Mouse (Mus musculus) mature B cell (primary cell): ENCODE measurements around the gene Mrps35.

Source experiments
- in situ Hi-C: fragments of 300-500 bp; cut with MboI; formaldehyde crosslinking; loops from 2 replicates; pipeline ENCODE4 v1.14.3; 2019

Mrps35 gene

DNA sequence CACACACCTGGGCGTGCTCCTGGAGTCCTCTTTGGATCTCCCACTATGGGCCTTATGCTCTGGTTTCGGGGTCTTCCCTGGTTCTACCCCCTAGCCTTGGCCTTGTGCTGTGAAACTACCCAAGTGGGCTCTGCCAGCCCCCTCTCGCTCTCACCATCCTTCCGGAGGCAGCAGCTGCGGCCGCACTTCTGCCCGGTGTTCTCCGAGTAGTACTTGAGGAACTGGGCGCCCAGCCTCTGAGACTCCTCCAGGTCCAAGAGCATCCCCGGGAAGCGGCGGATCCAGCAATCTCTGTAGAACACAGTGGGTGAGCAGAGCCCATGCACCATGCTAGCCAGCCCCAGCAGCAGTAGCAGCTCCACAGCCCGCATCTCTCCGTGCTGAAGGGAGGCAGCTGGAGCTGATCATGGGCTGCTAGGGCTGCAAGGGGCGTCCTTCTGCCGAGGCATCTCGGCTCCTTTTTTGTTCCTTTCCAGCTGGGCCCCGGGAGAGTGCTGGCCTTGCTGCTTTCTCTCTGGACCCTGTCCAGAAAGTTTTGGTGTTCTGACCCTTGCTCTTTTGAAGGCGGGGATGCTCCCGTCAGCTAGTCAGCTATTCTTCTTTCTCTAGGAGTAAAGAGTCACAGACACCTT, 44.1 kb downstream of the Mrps35 start, which contains the start of gene Mansc4:
TSS of gene Mansc4 (minus strand) at position 439 of the 632 bp plus-strand sequence.
- in situ Hi-C loops: loop anchor here (5.0 kb wide), 1 partner anchor 34 kb away; no protein-coding TSS in a partner anchor

DNA sequence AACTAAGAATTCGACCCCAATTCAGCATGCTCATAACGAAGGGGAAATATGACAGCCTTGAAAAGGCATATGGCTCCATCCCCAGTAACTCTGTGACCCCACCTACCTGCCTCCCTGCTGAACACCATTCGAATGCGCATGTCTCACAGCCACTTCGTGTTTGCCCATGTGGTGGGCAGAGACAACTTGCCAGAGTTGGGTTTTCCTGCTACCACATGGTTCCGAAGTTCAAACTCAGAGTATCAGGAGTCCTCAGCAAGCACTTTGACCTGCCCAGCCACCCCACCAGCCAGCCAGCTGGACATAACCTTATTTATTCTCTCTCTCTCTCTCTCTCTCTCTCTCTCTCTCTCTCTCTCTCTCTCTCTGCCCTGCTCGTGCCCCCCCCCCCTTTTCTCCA, 45.2 kb downstream of the Mrps35 start:
- in situ Hi-C loops: loop anchor here (5.0 kb wide), 1 partner anchor 35 kb away; no protein-coding TSS in a partner anchor

DNA sequence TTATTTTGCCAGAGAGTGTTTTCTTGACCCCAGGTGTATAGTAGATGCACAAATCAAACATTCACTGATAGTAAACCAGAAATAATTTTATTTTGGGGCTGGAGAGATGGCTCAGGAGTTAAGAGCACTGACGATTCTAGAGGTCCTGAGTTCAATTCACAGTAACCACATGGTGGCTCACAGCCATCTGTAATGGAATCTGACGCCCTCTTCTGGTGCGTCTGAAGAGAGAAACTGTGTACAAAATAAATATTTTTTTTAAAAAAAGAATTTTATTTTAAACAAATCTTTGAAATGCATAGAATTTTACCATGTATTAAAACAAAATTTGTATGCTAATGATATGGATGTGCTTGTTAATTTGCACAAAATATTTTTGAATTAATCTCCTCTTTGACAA, 46.0 kb downstream of the Mrps35 start:
- in situ Hi-C loops: loop anchor here (5.0 kb wide), 1 partner anchor 36 kb away; no protein-coding TSS in a partner anchor

DNA sequence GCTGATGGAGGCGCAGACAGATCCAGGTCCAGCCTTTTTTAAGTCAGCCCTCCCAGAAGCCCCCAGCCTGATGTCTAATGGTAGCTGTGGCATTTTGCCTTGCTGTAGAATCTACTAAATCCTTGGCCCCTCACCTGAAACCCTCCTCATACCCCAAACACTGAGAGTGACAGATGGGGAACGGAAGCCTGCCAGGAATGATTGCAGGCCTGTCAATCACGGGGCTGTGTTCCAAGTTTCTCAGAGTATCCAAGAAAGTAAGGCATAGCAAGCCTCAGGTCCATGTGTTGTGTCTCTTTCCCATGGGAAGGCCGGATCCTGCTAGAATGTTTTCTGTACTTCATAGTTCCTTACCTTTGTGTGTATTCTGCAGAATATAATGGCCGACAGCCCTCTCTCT, 47.6 kb downstream of the Mrps35 start:
- in situ Hi-C loops: no loop called here

DNA sequence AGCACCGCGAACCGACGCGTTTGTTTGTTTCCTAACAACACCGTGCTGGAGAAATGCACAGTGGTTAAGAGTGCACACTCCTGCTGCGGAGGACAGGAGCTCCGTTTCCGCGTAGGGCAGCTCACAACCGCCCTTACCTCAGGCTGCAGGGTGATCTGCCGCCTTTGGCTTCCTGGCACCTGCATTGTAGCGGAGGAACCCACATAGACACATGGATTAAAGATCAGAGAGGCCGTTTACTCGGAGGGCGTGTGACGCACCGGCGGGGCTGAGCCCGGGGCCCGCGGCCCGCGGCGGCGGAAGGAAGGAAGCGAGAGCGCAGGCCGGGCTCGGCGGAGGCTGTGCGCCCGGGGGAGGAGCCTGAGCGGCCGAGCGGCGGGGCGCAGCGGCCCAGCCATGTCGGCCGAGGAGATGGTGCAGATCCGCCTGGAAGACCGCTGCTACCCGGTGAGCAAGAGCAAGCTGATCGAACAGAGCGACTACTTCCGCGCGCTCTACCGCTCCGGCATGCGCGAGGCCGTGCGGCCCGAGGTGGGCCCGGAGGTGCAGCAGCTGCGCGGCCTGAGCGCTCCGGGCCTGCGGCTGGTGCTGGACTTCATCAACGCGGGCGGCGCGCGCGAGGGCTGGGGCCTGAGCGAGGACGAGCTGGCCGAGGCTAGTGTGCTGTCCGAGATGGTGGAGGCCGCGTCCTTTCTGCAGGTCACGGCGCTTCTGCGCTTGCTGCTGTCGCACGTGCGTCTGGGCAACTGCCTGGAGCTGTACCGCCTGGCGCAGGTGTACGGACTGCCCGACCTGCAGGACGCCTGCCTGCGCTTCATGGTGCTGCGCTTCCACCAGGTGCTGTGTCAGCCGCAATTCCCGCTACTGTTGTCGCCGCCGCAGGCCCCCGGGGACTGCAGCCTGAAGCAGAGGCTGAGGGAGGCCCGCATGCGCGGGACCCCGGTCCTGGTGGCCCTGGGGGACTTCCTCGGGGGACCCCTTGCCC, 48.9 kb downstream of the Mrps35 start, which contains the start of gene Klhl42:
TSS of gene Klhl42 (plus strand) at position 244 of the 985 bp plus-strand sequence.
- in situ Hi-C loops: no loop called here

DNA sequence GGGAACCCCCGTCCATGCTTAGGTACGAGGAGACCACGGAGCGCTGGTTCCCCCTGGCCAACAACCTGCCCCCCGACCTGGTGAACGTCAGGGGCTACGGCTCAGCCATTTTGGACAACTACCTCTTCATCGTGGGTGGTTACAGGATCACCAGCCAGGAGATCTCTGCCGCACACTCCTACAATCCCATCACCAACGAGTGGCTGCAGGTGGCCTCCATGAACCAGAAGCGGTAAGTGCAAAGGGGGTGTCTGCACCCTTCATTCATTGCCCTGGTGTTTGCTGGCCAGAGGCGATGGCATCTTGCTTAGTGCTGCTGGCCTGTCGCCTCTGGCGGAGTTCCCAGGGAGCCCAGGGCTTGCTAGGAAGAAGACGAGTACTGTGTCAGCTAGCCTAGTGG, 49.6 kb downstream of the Mrps35 start:
- in situ Hi-C loops: no loop called here

DNA sequence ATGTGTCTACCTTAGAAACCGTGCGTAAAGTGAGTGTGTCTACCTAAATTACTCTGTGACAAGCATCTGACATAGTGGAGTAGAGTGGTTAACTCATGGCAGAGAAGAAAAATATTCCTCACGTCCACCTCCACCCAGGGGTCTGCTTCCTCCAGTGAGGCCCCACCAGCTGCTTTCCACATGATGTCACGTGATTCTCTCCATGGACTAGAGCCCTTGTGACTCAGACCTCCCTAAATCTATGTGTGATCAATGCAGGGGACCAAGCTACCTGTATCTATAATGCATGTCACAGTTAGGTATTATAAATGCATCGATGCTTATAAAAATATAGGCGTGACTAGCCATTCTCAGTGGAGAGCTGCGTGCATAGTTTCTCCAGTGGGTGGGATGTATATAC, 52.2 kb downstream of the Mrps35 start:
- in situ Hi-C loops: no loop called here

DNA sequence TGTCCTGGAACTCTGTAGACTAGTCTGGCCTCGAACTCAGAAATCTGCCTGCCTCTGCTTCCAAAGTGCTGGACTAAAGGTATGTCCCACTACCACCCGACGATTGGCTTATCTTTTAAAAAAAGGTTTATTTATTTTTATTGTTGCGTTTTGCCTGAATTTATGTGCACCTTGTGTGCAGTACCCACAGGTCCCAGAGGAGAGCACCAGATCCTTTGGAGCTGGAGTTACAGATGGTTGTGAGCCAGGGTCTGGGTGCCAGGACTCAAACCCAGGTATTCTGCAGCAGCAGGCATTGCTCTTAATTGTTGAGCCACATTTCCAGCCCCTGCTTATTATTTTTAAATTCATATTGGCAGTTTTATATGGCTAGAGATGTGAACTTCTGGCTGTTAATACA, 53.5 kb downstream of the Mrps35 start:
- in situ Hi-C loops: no loop called here

DNA sequence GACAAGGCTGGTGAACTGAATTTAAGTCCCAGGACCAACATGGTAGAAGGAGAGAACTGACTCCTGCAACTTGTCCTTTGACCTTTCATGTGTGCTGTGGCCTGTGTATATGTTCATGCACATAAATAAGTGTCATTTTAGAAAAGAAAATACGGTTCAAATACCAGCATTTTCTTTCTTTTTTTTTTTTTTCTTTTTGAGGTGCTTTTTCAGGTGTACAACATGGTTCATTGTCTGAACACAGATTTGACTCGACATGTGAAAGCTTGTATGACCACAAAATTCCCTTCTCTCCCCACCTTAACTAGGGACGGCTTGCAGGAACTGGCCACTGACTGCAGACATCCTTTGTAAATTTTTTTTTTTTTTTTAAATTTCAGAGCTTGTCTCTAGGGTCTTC, 54.4 kb downstream of the Mrps35 start:
- in situ Hi-C loops: no loop called here

DNA sequence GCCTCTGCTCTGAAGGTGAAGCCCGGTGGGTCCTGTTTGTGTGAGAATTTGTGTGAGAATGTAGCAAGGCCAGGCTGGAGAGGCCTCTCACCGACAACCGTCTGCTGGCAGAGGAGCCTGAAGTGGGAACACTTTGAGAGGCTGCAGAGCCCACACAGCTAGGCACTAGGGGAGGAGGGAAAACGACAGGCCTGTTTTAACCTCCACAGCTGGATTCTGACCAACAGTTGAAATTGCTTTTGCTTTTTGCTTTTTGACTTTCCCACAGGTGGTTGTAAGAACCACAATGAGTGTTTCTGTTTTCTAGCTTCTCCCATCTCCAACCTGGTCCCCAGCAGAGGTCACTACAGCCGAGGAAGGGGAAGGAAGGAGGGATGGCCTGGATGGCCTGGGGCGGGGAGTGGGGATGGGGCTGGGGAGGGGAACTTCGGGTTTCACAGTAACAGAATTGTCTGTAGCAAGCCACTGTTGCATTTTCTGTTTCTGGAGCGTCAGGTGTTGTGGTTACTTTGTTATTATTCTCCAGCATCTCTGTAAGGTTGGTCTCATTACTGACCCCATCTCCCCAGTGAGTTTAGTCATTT, 54.9 kb downstream of the Mrps35 start:
- in situ Hi-C loops: no loop called here

DNA sequence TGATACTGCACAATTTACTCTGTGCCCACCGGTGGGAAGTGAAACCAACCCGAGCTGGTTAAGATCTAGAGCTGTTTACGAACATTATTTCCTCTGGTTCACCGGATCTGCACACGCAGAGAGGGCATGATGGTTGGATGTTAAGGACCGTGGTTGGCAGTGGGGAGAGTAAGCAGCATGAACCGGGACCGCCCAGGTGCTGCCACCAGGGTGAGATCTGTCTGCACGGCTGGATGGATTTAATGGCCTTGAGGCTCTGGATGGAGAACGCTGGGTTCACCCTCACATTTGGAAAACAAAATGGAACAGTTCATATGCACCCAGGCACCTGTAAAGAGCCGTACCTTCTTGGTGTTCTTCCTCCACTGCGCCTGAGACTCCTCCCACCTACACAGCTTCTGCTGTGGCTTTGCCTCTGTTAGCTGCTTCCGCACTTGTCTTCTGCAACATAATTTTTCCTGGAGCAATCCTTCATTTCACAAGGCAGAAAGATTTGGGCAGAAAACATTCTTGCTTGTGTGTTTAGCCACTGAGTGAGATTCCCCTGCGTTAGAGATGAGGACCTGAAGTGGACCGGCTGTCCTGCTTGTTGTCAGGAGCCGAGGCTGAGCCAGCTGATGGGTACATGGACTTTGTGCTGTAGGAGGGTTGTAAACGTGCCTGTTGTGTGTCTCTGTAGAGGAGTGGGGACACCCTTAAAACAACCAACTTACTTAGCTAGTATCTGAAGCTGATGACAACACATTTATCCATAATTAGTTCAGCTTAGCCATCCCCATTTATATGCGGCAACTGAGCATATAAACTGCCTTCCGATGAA, 57.1 kb downstream of the Mrps35 start:
- in situ Hi-C loops: no loop called here

DNA sequence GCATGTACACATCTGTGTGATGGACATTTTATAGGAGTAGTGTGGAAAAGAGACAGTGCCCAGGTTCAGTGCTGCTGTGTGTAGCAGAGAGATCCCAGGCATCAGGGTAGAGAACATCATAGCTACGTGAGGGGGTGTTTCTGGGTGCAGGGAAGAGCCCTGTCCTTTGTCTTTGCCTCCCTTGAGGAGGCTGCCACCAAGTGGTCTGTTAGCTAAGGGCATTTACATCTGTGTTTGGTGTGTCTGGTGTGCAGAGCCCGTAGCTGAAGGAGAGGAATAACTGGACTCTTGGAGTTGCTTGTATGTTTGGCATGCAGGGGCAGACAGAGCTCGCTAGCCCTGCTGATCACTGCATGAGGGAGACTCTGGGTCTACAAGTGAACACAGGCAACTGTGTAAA, 59.7 kb downstream of the Mrps35 start:
- in situ Hi-C loops: no loop called here

DNA sequence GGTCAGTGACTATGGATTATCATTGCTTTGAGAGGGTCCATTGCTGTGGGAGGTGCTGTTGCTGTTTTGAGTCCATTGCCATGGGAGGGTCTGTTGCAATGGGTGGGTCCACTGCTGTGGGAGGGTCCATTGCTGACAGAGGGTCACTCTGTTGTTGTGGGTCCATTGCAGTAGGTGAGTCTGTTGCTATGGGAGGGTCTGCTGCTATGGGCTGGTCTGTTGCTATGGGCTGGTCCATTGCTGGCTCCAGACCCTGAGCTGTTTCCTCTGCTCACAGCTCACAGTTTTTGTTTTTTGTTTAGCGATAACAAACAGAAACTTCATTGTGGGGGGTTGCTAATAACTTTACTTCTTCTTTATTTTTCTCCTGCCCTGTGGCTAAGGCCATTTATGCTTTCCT, 63.0 kb downstream of the Mrps35 start:
- in situ Hi-C loops: no loop called here

DNA sequence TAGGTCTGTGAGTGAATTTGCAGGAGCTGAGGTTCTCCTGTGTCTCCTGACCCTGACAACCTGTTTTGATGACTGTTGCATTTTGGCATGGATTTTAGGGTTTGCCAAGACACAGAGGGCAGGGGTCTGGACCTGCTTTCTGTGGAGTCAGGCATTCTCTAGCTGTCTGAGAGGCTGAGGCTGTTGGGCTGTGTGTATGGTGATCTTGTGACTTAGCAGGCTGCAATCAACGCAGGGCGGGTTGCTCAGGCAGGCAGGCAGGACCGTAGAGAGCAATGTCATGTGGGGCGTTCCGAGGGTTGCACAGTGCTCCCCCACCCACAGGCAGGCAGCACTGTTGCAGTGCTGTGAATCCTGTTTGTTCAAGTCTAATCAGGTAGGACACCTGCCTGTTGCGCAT, 64.2 kb downstream of the Mrps35 start:
- in situ Hi-C loops: no loop called here

DNA sequence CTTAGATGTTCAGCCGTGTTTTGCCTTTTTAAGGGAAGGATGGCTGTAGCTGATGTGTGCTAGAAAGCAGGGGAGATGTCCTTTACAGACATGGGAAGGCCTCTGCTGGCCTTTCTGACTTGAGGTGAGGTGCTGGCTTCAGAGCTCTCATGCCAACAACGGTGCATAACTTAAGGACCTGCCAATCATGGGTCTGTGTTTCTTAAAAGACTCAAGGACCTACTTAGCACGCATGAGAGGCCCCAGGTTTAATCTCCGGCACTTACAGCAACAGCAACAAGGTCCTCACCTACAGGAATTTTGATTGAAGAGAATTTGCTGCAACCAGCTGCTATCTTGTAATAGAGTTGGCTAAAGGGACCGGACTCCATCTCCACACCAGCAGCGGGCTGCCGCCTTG, 66.7 kb downstream of the Mrps35 start:
- in situ Hi-C loops: no loop called here

DNA sequence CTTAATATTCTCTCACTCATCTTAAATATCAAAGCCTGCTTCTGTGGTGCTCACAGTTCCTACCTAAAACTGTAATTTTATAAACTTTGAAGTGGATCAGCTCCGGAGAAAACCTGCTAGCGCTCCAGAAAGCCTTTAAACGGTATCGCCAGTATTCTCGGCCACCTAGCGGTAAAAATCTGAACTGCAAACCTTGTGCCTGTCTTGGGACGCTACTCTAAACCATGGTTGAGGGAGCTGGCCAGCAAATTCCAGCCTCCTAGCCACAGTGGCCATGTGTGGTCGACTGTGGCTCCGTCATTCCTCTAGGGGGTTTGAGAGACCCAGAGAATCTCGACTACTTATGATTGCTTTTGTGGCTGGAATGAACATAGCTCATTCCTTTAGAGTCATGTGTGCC, 74.0 kb downstream of the Mrps35 start:
- in situ Hi-C loops: loop anchor here (10.0 kb wide), 1 partner anchor 112 kb away; no protein-coding TSS in a partner anchor

DNA sequence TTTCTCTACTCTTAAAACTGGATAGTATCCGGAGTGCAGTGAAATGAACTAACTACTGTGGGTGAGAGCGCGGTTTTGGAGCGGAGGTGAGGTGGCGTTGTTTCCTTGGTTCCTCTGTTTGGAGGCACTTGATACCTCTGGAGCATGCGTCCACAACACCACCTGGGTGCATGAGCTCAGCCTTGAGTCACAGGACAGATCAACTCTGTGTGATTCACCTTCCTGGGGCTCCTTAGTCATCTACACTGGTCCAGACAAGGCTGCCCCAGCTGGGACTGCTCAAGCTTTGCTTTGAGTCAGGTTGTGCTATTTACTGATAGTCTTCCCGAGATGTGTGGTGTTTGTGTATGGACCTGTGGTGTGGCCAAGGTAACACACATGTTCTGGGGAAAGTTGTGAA, 75.2 kb downstream of the Mrps35 start:
- in situ Hi-C loops: loop anchor here (10.0 kb wide), 1 partner anchor 113 kb away; no protein-coding TSS in a partner anchor

DNA sequence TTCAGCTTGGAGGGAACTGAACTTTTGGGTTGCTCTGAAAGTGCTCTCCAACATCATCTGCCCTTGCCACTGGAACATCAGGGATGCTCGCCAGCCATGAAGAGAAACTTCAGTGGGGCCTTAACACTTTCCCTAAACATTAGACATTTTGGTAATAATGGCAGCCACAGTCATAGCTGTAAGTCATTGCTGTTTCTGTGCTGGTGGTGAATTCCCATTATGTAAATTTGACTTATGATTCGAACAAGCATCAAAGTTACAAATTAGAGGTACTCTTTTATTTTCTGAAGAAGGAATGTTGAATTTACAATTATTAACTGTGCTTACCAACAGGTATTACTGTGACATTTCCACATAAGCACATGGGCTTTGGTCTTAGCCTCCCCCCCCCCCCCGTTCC, 75.6 kb downstream of the Mrps35 start:
- in situ Hi-C loops: loop anchor here (10.0 kb wide), 1 partner anchor 113 kb away; no protein-coding TSS in a partner anchor

DNA sequence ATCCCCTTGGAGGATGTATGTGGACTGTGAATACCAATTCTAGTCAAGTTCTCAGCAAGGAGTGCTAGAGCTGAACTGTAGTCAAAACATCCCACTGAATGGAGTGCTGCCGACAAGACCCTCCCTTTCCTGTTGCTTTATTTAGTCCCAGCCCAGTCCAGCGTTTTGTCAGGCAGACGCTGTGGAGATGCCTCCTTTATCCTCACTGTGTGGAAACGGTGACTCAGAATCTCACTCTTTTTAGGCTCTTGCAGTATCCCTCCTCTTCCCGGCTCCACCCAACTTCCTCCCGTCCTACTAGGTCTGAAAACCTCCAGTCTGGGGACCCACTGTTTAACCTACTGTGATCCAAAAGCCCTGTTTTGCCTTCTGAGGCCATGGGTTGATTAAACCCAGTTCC, 78.8 kb downstream of the Mrps35 start:
- in situ Hi-C loops: no loop called here
